Comparison of ENCODE assay signal across 18 mouse cellular contexts in the genomic region with DNA sequence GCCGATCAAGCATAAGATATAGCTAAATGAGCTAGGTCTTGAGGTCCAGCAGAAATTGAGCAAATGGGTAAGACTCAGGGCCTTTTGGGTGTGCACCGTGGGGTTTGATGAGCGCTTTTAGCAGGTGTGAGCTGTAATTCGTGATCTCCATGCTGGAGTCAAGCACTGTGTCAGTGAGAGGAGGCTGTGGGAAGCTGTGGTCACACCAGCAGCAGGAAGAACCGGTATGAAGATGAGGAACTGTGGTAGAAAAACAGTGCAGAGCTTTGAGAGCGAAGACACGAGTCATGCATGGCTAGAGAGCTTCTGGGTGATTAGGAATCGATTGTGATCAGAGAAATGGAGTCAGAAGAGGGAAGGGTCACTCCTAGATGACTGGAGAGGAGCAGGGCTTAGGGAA.
A peak's percentile ranks its signal among the peaks of the same experiment; 100 is the strongest.
DNase-seq lines count a peak whose midpoint lies in the region; ATAC-seq and TF ChIP-seq lines count a peak whose summit lies in the region.
"Had no signal": no experiment of that assay in that cellular context is flagged by ENCODE, and none has a peak within 500 bp of the region (broad histone marks: within the 10 kb centered on the region; RNA-seq: fewer than 3 reads in every experiment).

No protein-coding gene starts in this region.

- H3K4me2 ChIP-seq in liver, embryonic 15.5 days, result 0 out of 2 replicates have a peak overlapping the region, but pooled peaks have one; percentile 15
- no peak overlapping the region for H3K4me2 ChIP-seq in liver, embryonic 11.5 days
- H3K4me2 ChIP-seq: embryonic facial prominence, embryonic 12.5 days; forebrain, embryonic 15.5 days; heart, embryonic 12.5 days; hindbrain, embryonic 12.5 days had no signal

- H3K4me3 ChIP-seq in liver, embryonic 15.5 days (replicated peaks), result no peak overlapping the region
- H3K4me3 ChIP-seq in liver, embryonic 11.5 days (ENCODE audit: low read depth, low read length), result no peak overlapping the region
- peak overlapping the region; percentile 19; the same call in 1 of the 2 replicates for H3K4me3 ChIP-seq in bone marrow macrophage, adult 2 months (ENCODE audit: insufficient read depth, low read length)
- H3K4me3 ChIP-seq in macrophage (ENCODE audit: inconsistent target), result no peak overlapping the region
- no peak overlapping the region for H3K4me3 ChIP-seq in midbrain, embryonic 10.5 days
- H3K4me3 ChIP-seq: embryonic facial prominence, embryonic 12.5 days; forebrain, embryonic 15.5 days; heart, embryonic 12.5 days; hindbrain, embryonic 12.5 days had no signal

- H3K4me1 ChIP-seq in liver, embryonic 15.5 days (replicated peaks), result no peaks in the 10 kb centered on the region
- no peaks in the 10 kb centered on the region for H3K4me1 ChIP-seq in liver, embryonic 11.5 days (replicated peaks; ENCODE audit: control insufficient read depth, insufficient read depth, low read length)
- H3K4me1 ChIP-seq in bone marrow macrophage, adult 2 months (ENCODE audit: control insufficient read depth, insufficient read depth, low read length), result peaks cover 29% of the 10 kb centered on the region
- H3K4me1 ChIP-seq in midbrain, embryonic 10.5 days, result no peaks in the 10 kb centered on the region
- H3K4me1 ChIP-seq: embryonic facial prominence, embryonic 12.5 days; forebrain, embryonic 15.5 days; heart, embryonic 12.5 days; hindbrain, embryonic 12.5 days had no signal

- 27% methylated on average over 8 of the region's 8 CpGs for WGBS in liver, embryonic 15.5 days (ENCODE audit: insufficient replicate concordance)
- 50% methylated on average over 8 of the region's 8 CpGs for WGBS in liver, embryonic 11.5 days
- 17% methylated on average over 8 of the region's 8 CpGs for WGBS in macrophage (ENCODE audit: missing documents)
- WGBS in midbrain, embryonic 10.5 days, result 86% methylated on average over 8 of the region's 8 CpGs

- no peak for DNase-seq in liver, embryonic 11.5 days (ENCODE audit: low spot score)
- DNase-seq in midbrain, embryonic 10.5 days (ENCODE audit: low spot score), result no peak
- no peak for DNase-seq in urinary bladder, postnatal 4 days (ENCODE audit: low spot score in 2 of 2)
- DNase-seq: adrenal gland, adult 2 months; adrenal gland, postnatal 25 days; cerebellum, adult 11 months; cerebellum, adult 8-10 months; cerebellum, postnatal 14 days; gastrocnemius, postnatal 36 days had no signal

- TF ChIP-seq POLR2A in bone marrow macrophage, adult 2 months (IDR thresholded peaks at IDR 0.05; ENCODE audit: borderline replicate concordance, low read depth, low read length), result no peak

- no peaks in the 10 kb centered on the region for H3K27me3 ChIP-seq in liver, embryonic 15.5 days
- no peaks in the 10 kb centered on the region for H3K27me3 ChIP-seq in liver, embryonic 11.5 days (replicated peaks; ENCODE audit: control insufficient read depth, insufficient read depth, low read length)
- no peaks in the 10 kb centered on the region for H3K27me3 ChIP-seq in midbrain, embryonic 10.5 days (ENCODE audit: low read depth, poor library complexity, severe bottlenecking)
- H3K27me3 ChIP-seq: embryonic facial prominence, embryonic 12.5 days; forebrain, embryonic 15.5 days; heart, embryonic 12.5 days; hindbrain, embryonic 12.5 days had no signal

- ATAC-seq in liver, embryonic 15.5 days (ENCODE audit: insufficient read depth), result no peak
- no peak for ATAC-seq in liver, embryonic 11.5 days (replicated peaks; ENCODE audit: low FRiP score)
- ATAC-seq in monocyte, adult 5-6 weeks (replicated peaks; ENCODE audit: insufficient number of reproducible peaks, low FRiP score, low TSS enrichment, poor library complexity, severe bottlenecking), result 0 out of 2 replicates have a peak, but pooled peaks have one; percentile 38
- ATAC-seq: forebrain, embryonic 15.5 days; hindbrain, postnatal 0 days had no signal

- H3K79me2 ChIP-seq in macrophage (ENCODE audit: inconsistent target), result peaks cover 100% of the 10 kb centered on the region

- no peaks in the 10 kb centered on the region for H3K36me3 ChIP-seq in liver, embryonic 15.5 days (replicated peaks)
- no peaks in the 10 kb centered on the region for H3K36me3 ChIP-seq in liver, embryonic 11.5 days (ENCODE audit: control insufficient read depth, insufficient read depth, low read length)
- no peaks in the 10 kb centered on the region for H3K36me3 ChIP-seq in macrophage (ENCODE audit: inconsistent target)
- no peaks in the 10 kb centered on the region for H3K36me3 ChIP-seq in midbrain, embryonic 10.5 days
- H3K36me3 ChIP-seq: embryonic facial prominence, embryonic 12.5 days; forebrain, embryonic 15.5 days; heart, embryonic 12.5 days; hindbrain, embryonic 12.5 days had no signal

- no peaks in the 10 kb centered on the region for H3K9me3 ChIP-seq in liver, embryonic 15.5 days (replicated peaks)
- H3K9me3 ChIP-seq in liver, embryonic 11.5 days (ENCODE audit: control insufficient read depth, low read length), result no peaks in the 10 kb centered on the region
- no peaks in the 10 kb centered on the region for H3K9me3 ChIP-seq in midbrain, embryonic 10.5 days (replicated peaks)
- H3K9me3 ChIP-seq: embryonic facial prominence, embryonic 12.5 days; forebrain, embryonic 15.5 days; heart, embryonic 12.5 days; hindbrain, embryonic 12.5 days had no signal

- H3K27ac ChIP-seq in liver, embryonic 15.5 days (replicated peaks), result no peak overlapping the region
- H3K27ac ChIP-seq in liver, embryonic 11.5 days (ENCODE audit: low read depth, low read length), result no peak overlapping the region
- peak overlapping the region; percentile 64 for H3K27ac ChIP-seq in bone marrow macrophage, adult 2 months (ENCODE audit: insufficient read depth, low read depth, low read length)
- H3K27ac ChIP-seq in macrophage, result peak overlapping the region; percentile 61
- H3K27ac ChIP-seq in midbrain, embryonic 10.5 days (replicated peaks), result no peak overlapping the region
- H3K27ac ChIP-seq: embryonic facial prominence, embryonic 12.5 days; forebrain, embryonic 15.5 days; hindbrain, embryonic 12.5 days; hindbrain, postnatal 0 days had no signal

- TF ChIP-seq CTCF in bone marrow macrophage, adult 2 months (IDR thresholded peaks at IDR 0.05; ENCODE audit: low read depth, low read length), result no peak

- no peak overlapping the region for H3K9ac ChIP-seq in liver, embryonic 15.5 days
- no peak overlapping the region for H3K9ac ChIP-seq in liver, embryonic 11.5 days (ENCODE audit: low read depth, low read length)
- H3K9ac ChIP-seq: embryonic facial prominence, embryonic 12.5 days; forebrain, embryonic 15.5 days; heart, embryonic 12.5 days; hindbrain, embryonic 12.5 days had no signal

Comparison
In these comparisons a context has a peak if more than half of its experiments do, and no peak if none do; other contexts are left out.
1. H3K27ac ChIP-seq: peak in bone marrow macrophage, adult 2 months (single experiment) and macrophage (single experiment); none in liver, embryonic 15.5 days (single experiment), liver, embryonic 11.5 days (single experiment) and midbrain, embryonic 10.5 days (single experiment).